Mouse (Mus musculus) retina, postnatal 1 day (tissue): ENCODE measurements around the gene Madd.
A peak's percentile ranks its signal among the peaks of the same experiment; 100 is the strongest.
"Not testable (repeated sequence)": the region's sequence is repeated elsewhere in the genome, so short reads cannot be mapped to it uniquely, and the experiment has no call there.

Experiments
- DNase-seq: peaks from one replicate; pipeline ENCODE4 v3.0.0-alpha.2; 2012

Gene Madd

DNA sequence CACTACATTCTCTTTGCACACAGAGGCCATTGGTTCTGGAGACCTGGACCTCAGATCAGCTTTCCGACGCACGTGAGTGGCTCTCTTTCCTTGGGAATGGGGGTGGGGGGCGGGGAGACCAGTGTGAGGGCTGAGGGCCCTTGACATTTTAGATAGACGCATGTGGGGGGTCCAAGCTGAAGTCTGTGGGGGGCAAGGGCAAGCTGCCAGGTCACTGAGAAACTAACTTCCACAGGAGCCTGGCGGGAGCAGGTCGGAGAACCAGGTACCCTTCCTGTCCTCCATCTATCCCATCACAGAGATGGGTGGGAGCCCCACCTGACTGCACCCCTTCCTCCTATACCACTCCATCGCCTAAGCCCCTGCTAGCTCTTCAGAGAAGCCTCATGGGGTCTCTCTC is 62.1 kb downstream of the Madd start:
- DNase-seq, result no peak

DNA sequence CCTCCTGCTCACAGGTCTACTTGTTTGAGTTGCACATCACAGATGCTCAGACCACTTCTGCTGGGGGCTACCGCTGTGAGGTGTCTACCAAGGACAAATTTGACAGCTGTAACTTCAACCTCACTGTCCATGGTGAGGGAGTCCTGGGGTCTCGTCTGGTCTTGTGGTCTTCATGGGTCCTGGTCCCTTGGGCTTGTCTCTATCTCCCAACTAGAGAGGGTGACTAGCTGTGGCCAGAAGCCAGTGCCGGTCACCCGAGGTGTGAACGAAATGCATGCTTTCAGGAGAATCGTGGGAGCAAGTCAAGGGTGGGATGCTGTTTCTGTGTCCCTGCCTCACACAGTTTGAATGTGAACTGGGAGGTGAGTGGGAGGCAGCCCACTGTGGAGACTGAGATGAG is 62.6 kb downstream of the Madd start:
- DNase-seq, result no peak

DNA sequence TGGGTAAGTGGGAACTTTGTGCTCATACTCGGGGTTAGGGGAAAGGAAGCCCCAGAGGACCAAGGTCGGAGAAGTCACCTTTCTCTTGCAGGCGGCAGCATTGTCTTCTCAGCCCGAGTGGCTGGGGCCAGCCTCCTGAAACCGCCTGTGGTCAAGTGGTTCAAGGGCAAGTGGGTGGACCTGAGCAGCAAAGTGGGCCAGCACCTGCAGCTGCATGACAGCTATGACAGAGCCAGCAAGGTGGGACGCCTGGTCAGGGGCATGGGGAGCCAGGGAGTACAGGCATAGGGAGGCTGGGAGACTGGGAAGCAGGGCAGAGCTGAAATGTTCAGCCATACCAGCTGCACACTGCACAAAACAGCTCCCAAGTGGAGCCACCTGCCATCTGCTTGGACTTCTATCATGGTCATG is 63.4 kb downstream of the Madd start:
- DNase-seq, result no peak

DNA sequence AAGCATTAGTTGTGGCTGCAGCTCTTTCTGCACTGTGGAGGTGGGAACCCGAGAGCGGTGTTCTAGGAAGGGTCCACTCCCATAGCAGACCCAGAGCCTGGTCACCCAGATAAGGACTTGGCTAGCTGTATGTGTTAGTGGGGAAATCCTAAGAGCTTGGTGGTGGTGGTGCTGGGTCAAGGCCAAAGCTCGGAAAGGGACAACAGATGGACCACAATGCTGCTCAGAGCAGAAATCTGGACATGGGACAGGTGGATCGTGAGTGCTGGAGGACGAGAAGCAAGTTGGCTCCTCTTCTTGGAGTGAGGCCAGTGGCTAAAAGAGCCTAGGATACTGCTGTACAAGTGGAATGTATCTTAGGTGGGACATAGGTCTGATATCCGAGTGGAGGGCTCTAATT is 64.1 kb downstream of the Madd start:
- no peak for DNase-seq

DNA sequence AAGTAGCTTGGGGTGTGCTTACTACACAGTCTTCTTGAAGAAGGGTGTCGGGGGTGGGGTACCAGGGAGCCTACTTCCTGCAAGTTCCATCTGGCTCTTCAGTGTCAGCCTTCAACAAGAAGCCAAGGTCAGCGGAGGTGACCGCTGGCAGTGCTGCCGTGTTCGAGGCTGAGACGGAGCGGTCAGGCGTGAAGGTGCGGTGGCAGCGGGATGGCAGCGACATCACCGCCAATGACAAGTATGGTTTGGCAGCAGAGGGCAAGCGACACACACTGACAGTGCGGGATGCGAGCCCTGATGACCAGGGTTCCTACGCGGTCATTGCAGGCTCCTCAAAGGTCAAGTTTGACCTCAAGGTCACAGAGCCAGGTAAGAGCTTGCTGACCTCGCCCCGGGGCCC is 64.6 kb downstream of the Madd start:
- peak; percentile 7 for DNase-seq

DNA sequence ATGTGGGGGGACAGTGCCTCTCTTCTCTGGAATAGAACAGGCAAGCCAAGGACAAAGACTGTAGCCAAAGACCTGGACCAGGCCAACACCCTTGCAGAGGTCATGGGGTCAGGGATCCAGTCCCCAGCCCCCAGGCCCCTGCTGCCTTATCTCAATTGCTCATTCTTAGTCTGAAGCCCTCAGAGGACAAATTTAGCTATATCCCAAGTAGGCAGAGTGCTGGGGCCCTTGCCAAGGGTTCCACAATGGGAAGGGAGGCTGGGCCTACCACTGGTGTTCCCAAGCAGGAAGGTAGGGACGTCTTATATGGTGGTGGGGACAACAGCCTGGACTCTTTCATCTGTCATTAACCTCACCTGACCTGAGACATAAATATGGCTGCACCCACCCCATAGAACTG is 65.0 kb downstream of the Madd start:
- no peak for DNase-seq

- no peak for DNase-seq
These were observed 65.9 kb downstream of the Madd start, which contains the start of gene Mybpc3 for GRCm38 (mm10) chr2:91117585-91118275. Gene Mybpc3 (plus strand): TSS chr2:91118144.

GRCm38 (mm10) chr2:91116842-91117241 is 66.8 kb downstream of the Madd start:
- no peak for DNase-seq

DNA sequence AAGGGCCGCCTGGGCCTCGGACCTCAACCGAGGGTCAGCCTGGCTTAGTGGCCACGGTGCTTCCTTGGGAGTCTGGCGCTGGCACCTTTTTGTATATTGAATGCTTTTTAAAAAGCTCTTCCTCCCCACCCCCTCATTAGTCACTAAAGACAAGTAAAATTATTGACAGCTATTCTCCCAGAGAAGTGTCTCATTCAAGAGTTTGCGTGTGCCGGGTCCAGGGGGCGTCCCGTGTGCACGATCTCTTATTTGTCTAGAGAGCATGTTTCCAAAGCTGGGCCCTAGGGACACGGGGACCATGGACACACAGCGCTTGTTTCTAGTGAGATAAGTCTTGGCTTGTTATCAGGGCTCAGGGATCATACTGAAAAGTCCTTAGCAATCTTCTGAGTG is 68.1 kb downstream of the Madd start:
- no peak for DNase-seq

DNA sequence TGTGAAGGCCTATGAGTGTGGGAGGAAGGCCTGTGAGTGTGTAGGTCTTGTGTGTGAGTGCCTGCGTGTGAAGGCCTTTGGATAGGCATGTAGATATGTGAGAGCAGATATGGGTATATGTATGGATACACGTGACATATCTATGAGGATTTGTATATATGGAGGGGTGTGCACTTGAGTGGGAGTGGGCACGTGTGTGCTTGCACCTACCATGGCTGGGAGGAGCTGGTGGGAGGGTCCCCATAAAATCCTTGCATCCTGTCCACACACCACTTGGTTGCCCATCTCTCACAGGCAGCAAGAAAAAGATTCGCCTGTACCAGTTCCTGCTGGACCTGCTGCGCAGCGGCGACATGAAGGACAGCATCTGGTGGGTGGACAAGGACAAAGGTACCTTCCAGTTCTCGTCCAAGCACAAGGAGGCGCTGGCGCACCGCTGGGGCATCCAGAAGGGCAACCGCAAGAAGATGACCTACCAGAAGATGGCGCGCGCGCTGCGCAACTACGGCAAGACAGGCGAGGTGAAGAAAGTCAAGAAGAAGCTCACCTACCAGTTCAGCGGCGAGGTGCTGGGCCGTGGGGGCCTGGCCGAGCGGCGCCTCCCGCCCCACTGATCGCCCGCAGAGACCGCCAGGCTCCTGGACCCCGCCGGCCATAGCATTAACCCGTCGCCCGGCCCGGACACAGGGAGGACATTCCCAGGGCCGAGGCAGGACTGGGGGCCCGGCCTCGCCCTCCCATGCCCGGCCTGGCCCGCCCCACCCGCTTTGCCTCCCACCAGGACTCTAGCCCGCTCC is 68.7 kb downstream of the Madd start:
- peak; percentile 94 for DNase-seq

GRCm38 (mm10) chr2:91113852-91114251 is 69.8 kb downstream of the Madd start:
- DNase-seq, result no peak

DNA sequence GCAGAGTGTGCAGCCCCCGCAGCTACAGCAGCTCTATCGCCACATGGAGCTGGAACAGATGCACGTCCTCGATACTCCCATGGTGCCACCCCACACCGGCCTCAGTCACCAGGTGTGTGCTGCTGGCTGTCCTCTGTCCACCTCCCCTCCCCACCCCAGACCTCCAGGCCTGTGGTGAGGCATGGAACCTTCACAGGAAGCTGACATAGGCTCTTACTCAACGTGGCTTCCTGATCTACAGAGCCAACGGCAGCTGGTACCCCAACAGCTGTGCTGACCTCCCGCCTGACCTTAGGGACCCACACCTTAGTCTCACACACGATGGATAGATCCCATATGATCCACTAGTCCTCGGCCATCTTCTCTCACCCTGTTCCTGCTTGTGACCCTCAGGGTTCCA is 70.3 kb downstream of the Madd start:
- no peak for DNase-seq

GRCm38 (mm10) chr2:91112491-91112890 is 71.1 kb downstream of the Madd start:
- no peak for DNase-seq

DNA sequence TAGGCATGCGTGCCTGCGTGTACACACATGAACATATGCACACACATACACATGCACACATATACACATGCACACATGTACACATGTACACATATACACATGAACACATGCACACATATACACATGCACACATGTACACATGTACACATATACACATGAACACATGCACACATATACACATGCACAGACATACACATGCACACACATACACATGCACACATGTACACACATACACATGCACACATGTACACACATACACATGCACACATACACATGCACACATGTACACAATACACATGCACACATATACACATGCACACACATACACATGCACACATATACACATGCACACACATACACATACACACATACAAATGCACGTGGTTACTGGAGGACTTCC is 71.8 kb downstream of the Madd start:
- not testable (repeated sequence) for DNase-seq

DNA sequence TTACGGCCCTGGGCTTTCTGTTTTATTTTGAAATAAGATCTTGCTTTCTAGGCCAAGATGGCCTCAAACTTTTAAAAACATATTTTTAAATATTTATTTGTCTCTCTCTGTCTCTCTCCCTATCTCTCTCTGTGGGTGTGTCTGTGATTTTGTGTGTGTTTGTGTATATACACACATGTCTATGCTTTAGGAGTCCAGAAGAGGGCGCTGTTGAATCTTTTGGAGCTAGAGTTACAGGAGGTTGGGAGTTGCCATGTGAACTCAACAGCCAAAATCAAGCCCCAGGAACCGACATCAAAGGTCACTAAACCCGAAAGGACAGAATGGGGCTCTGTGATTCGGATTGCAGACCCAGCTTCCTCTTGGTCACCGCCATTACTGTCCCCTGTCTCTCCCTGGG is 73.2 kb downstream of the Madd start:
- no peak for DNase-seq

DNA sequence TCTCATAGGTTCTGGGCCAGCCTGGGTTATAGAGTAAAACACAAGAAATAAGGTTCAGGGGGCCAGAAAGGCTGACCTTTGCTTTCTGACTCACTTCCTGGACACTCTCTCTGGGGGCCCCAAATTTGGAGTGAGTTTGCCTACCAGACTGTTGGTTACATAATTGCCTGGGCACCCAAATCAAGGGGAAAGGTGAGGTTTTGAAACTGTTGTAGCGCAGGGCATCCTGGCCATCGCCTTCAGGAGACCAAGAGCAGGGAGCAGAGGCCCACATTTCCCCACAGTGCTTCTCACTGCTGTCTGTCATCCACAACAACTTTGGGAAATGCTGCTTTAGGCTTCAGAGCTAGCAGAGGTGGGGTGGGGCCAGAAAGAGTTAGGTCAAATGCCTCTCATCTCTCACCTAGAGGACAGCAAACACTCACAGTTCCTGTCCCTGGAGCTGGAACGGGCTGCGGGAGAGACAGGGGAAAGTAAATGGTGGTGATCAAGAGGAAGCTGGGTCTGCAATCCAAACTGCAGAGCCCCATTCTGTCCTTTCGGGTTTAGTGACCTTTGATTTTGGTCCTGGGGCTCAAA is 73.7 kb downstream of the Madd start:
- DNase-seq, result no peak

DNA sequence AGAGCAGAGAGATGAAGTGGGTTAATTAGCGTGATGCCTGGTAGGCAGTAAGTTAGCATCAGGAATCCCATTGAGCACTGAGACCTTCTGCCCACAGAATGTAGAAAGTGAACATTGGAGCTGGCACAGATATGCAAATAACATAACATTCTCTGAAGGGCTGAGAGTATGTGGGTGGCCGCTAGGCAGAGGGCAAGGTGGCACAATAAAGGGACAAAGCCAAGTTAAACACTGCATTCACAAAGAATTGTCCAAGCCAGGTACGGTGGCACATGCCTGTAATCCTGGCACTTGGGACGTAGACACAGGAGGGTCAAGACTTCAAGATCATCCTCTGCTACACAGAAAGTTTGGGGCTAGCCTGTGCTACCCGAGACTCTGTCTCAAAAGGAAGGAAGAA is 74.4 kb downstream of the Madd start:
- no peak for DNase-seq

- DNase-seq, result no peak
These were observed 75.5 kb downstream of the Madd start for GRCm38 (mm10) chr2:91108156-91108555.

GRCm38 (mm10) chr2:91101124-91101740 is 82.4 kb downstream of the Madd start:
- peak; percentile 90 for DNase-seq

DNA sequence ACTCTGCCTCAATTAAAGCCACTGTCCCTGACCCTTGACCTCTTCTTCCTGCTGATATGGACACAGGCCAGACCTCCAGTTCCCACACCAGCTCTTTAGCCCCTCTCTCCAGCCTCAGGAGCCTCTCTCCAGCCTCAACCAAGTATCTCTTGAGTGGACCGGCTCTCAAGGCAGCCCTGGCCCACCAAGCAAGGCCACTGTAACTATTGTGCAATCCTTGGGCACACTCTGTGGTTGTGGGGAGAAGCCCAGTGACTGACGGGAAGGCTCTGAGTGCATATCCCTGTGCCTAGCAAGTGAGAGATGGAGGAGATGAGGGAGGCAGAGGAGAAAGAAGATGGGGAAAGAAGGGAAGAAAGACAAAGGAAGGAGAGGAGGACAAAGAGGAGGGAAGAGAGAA is 85.5 kb downstream of the Madd start:
- DNase-seq, result no peak

DNA sequence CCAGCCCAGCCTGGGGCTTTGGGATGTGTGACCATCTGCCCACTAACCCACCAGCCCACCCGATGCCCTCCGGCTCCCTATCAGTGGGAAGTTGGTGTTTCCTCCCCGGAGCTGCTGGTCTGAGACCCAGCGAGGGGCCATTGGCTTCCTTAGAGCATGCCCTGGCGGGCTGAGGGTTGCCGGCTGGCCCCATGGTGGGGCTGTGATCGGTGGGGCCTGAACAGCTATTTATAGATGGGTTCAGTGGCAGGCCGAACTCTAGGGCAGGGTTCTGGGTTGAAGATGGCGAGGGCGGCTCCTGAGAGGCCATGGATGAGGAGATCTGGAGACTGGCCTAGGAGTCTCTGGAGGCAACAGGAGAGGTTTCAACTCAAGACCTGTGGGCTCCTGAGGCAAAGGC is 86.6 kb downstream of the Madd start:
- DNase-seq, result no peak

- DNase-seq, result no peak
These were observed 87.1 kb downstream of the Madd start for GRCm38 (mm10) chr2:91096524-91096923.

DNA sequence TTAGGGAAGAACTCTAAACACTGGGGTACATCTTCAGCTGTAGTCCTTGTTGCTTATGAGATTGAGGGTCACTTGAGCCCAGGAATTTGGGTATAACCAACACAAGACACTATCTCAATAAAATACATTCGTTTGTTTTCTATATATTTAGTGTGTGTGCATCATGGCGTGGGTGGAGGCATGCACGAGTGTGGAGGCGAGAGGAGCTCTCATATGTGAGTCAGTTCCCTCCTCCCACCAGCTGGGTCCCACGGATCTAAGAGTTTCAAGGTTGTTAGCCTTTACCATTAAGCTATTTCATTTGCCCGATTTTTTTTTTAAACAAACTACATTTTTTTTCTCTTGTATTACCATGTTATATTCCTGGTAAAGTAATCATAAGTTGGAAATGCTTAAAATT is 92.8 kb downstream of the Madd start:
- no peak for DNase-seq

DNA sequence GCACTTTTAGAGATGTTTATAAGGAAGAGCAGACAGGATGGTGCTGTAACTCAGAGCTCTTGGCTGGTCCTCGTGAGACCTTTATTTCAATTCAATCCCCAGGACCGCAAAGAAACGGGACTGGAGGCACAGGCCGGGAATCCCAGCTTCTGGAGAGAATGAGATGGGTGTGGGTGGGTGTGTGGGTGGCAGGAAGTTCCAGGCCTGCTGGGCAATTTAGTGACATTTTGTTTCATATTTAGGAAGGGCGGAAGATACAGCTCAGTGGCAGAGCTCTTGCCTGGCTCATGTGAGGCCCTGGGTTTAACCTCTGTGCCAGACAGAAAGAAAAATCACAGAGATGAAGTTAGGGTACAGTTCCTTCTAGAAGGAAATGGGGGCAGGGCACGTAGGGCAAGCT is 93.4 kb downstream of the Madd start:
- no peak for DNase-seq
